Mouse (Mus musculus) bone marrow macrophage, adult 2 months (primary cell): ENCODE measurements around the gene BC049762. TPM values are rescaled to one million over a fixed set of nuclear protein-coding genes. Genes with fewer than 3 reads are reported as not detected.

Experiments used
- H3K27ac ChIP-seq: 2 replicates; pipeline ENCODE4 v1.5.1; 2012; ENCODE audit warnings: low read depth, low read length; ENCODE audit not compliant: insufficient read depth
- H3K4me1 ChIP-seq: 2 replicates; pipeline ENCODE4 v1.6.1; 2012; ENCODE audit warnings: low read length; ENCODE audit not compliant: control insufficient read depth, insufficient read depth
- H3K4me3 ChIP-seq: 2 replicates; pipeline ENCODE4 v1.5.1; 2012; ENCODE audit warnings: mild to moderate bottlenecking, low read length, moderate library complexity; ENCODE audit not compliant: insufficient read depth
- CTCF ChIP-seq: IDR thresholded peaks from 2 replicates; pipeline ENCODE4 v1.5.1; 2012; ENCODE audit warnings: low read depth, mild to moderate bottlenecking, low read length, moderate library complexity
- POLR2A ChIP-seq: IDR thresholded peaks from 2 replicates; pipeline ENCODE4 v1.6.1; 2012; ENCODE audit warnings: mild to moderate bottlenecking, low read depth, low read length, borderline replicate concordance
- polyA plus RNA-seq: library from polyadenylated mRNA; stranded (reverse); fragments of >200 nt; gene quantifications from 2 replicates; pipeline ENCODE4 v1.2.4, GENCODE M21; 2012; ENCODE audit not compliant: missing spikeins, insufficient read depth, insufficient read length

The BC049762 gene
- not detected in 2 replicates for polyA plus RNA-seq

- Histone ChIP-seq H3K4me3 (peak within 1 kb of the TSS; percentile 85), H3K27ac (peak within 1 kb of the TSS; percentile 78), H3K4me1 (peaks cover 13% of the 10 kb centered on the region)
- TF ChIP-seq CTCF (no peak), POLR2A (peak; percentile 62; the same call in 1 of the 2 replicates)
Measured at GRCm38 (mm10) chr11:51262342-51263285, at the start of gene BC049762. Gene BC049762, minus strand, starts transcription at chr11:51263046.

DNA sequence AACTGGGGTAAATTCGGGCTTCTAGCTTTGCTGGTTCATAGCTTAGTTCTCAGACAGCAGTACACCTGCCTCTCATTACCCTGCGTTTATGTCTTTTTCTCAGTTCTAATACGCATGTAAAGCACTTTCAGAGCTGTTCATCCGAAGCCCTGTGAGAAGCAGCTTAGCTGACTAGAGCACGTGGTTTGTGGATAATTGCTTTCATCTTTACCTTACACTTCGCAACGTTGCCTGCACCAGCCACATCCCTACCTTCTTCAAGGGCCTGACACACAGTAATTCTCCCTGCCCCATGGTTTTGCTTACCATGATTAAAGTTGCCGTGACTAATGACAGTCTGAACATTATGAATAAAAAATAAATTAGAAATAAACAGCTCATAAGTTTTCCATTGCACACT lies 49.0 kb upstream of the BC049762 start:
- TF ChIP-seq CTCF (no peak), POLR2A (no peak)
- no peak overlapping the region for H3K4me3 ChIP-seq
- H3K27ac ChIP-seq, result no peak overlapping the region
- no peaks in the 10 kb centered on the region for H3K4me1 ChIP-seq

DNA sequence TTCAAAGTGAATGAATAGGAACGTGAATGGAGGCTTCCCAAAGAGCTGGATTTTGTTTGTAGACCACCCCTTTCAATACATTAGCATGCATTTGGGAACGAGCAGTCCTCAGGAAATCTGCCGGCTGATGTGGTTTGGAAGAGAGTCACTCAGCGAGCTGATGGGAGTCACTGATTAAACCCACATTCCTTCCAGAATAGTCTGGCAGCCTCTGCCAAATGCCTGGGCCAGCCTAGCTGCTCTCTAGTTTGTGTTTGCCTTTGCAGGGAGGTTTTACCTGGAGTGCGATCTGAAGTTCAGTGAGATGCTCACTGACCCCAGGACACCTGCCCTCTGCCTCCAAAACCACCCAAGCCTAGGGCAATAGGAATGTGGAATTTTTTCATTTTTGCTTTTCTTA lies 45.5 kb upstream of the BC049762 start:
- TF ChIP-seq POLR2A (no peak), CTCF (no peak)
- no peak overlapping the region for H3K27ac ChIP-seq
- H3K4me3 ChIP-seq, result no peak overlapping the region
- H3K4me1 ChIP-seq, result no peaks in the 10 kb centered on the region

GRCm38 (mm10) chr11:51303981-51304553 lies 41.2 kb upstream of the BC049762 start:
- Histone ChIP-seq H3K4me1 (no peaks in the 10 kb centered on the region), H3K4me3 (no peak overlapping the region), H3K27ac (no peak overlapping the region)
- no peak for TF ChIP-seq POLR2A
- no peak for TF ChIP-seq CTCF

DNA sequence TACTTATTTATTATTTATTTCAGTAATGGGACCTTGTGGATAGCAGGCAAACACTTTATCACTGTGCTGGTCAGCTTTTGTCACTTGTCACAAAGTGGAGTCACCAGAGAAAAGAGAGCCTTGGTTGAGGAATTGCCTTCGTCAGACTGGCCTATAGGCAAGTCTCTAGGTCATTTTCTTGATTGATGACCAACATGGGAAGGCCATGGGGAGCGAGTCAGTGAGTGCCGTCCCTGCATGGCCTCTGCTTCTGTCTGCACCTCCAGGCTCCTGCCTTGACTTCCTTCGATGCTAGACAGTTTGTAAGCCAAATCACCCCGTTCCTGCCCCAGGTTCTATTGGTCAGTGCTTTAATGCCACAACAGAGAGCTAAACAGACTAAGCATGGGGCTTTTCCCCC lies 39.5 kb upstream of the BC049762 start:
- no peak overlapping the region for H3K27ac ChIP-seq
- no peaks in the 10 kb centered on the region for H3K4me1 ChIP-seq
- no peak for TF ChIP-seq CTCF
- no peak for TF ChIP-seq POLR2A
- no peak overlapping the region for H3K4me3 ChIP-seq

- Histone ChIP-seq H3K27ac (no peak overlapping the region), H3K4me1 (no peaks in the 10 kb centered on the region), H3K4me3 (no peak overlapping the region)
- TF ChIP-seq POLR2A, result no peak
- TF ChIP-seq CTCF, result no peak
Measured at GRCm38 (mm10) chr11:51298691-51299090, 35.8 kb upstream of the BC049762 start.

- Histone ChIP-seq H3K4me3 (no peak overlapping the region), H3K27ac (no peak overlapping the region), H3K4me1 (no peaks in the 10 kb centered on the region)
- no peak for TF ChIP-seq POLR2A
- TF ChIP-seq CTCF, result no peak
Measured at GRCm38 (mm10) chr11:51295742-51296141, 32.9 kb upstream of the BC049762 start.

DNA sequence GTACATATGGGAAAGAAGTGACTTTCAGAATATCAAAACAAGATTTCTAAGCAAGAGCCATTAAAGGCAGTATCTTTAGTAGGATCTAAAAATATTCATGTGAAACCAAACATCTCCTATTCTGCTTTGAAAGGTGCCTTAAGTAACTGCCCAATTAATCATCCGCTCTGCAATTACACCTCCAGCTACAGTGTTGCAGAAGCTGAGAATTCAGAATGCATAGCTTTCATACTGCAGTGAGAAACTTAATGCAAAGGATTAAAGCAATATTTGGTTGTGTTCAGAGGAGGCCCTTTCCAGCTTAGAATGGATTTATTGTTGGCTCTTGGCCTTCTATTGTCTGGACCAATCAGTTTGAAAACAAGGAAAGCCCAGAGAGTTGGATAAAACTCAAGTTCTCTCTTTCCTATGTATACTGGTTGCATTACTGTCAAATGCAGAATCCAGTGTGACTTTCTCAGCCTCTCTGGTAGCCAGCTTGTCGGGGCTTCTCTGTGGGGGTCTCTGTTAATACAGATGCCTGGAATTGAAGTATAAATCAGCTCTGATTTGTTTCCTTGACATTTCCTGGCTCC lies 31.2 kb upstream of the BC049762 start:
- Histone ChIP-seq H3K4me3 (no peak overlapping the region), H3K4me1 (no peaks in the 10 kb centered on the region), H3K27ac (no peak overlapping the region)
- TF ChIP-seq POLR2A (no peak), CTCF (no peak)

DNA sequence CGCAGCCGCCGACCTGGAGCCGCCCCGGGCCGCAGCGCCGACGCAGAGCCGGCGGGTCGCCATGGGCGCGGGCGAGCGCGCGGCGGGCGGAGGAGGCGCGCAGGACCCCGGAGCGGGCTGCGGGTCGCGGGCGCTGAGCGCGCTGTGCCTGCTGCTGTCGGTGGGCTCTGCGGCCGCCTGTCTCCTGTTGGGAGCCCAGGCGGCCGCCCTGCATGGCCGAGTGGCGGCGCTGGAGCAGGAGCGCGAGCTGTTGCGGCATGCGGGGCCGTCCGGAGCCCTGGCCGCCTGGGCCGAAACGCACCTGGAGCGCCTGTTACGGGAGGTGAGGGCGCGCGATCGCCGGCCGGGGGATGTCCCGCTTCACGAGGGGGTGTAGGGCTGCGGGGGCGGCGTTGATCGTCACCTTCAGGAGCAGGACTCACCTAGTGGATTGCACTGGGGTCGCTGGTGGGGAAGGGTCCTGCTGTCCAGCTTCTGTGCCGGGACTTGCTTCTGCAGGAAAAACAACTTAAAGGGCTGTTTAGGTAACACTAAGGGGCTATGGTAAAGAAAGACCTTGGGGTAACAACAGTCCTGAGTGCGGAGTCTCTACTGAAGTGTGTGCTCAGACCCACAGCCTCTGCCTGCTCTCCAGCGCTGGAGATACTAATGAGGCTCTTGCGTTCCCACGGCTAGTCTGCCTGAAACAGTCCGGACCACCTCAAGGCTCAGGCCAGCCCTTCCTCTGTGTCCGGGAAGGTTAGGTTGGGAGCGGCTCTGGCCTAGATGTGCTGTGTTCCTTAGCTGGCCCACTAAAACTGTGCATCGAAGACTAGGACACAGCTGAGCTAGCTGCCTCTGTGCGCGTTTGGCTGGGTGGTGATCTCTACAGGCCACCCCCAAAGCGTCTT lies 27.5 kb upstream of the BC049762 start:
- no peak for TF ChIP-seq CTCF
- TF ChIP-seq POLR2A, result no peak
- Histone ChIP-seq H3K4me1 (no peaks in the 10 kb centered on the region), H3K27ac (no peak overlapping the region), H3K4me3 (peak overlapping the region; percentile 62)
